Mouse (Mus musculus): ENCODE results near the gene Znfx1. TPM values are rescaled to one million over a fixed set of nuclear protein-coding genes. Genes with fewer than 3 reads are reported as not detected.

Gene Znfx1
- 10.1 and 11.2 TPM in 2 replicates for polyA plus RNA-seq (2014; fragmentation: Nextera tagmentation; extraction: Ambion mirVana)

- H3K36me3 ChIP-seq (ENCODE audit: control insufficient read depth, insufficient read depth, low read length), result peaks cover 24% of the 10 kb centered on the region
- H3K4me3 ChIP-seq (ENCODE audit: low read depth, low read length), result peak within 1 kb of the TSS; percentile 74
- H3K27me3 ChIP-seq (replicated peaks; ENCODE audit: control insufficient read depth, insufficient read depth, low read length), result no peaks in the 10 kb centered on the region
- H3K4me1 ChIP-seq (replicated peaks; ENCODE audit: control insufficient read depth, insufficient read depth, low read length), result peaks cover 31% of the 10 kb centered on the region
- H3K4me2 ChIP-seq, result peak within 1 kb of the TSS; percentile 85
- ATAC-seq (replicated peaks; ENCODE audit: low FRiP score) (peak; percentile 84), DNase-seq (ENCODE audit: low spot score) (peak; percentile 99)
- no peaks in the 10 kb centered on the region for H3K9me3 ChIP-seq (ENCODE audit: control insufficient read depth, low read length)
- peak within 1 kb of the TSS; percentile 99 for H3K27ac ChIP-seq (ENCODE audit: low read depth, low read length)
- whole genome bisulfite sequencing, result under 1% methylated on average over 57 of the region's 57 CpGs
- peak within 1 kb of the TSS; percentile 100 for H3K9ac ChIP-seq (ENCODE audit: low read depth, low read length)
Measured at GRCm38 (mm10) chr2:167062965-167063880, at the start of gene Znfx1. Gene Znfx1 (minus strand): TSS chr2:167063015.

- Histone ChIP-seq H3K27ac (ENCODE audit: low read depth, low read length) (no peak overlapping the region), H3K4me2 (no peak overlapping the region), H3K4me3 (ENCODE audit: low read depth, low read length) (no peak overlapping the region), H3K9me3 (ENCODE audit: control insufficient read depth, low read length) (no peaks in the 10 kb centered on the region), H3K27me3 (replicated peaks; ENCODE audit: control insufficient read depth, insufficient read depth, low read length) (0 out of 2 replicates have a peak, but pooled peaks cover 2% of the 10 kb centered on the region), H3K4me1 (replicated peaks; ENCODE audit: control insufficient read depth, insufficient read depth, low read length) (no peaks in the 10 kb centered on the region), H3K9ac (ENCODE audit: low read depth, low read length) (no peak overlapping the region), H3K36me3 (ENCODE audit: control insufficient read depth, insufficient read depth, low read length) (no peaks in the 10 kb centered on the region)
- 64% methylated on average over 7 of the region's 7 CpGs for whole genome bisulfite sequencing
- ATAC-seq (replicated peaks; ENCODE audit: low FRiP score) (no peak), DNase-seq (ENCODE audit: low spot score) (no peak)
Measured at GRCm38 (mm10) chr2:167112259-167112658, 49.4 kb upstream of the Znfx1 start.

DNA sequence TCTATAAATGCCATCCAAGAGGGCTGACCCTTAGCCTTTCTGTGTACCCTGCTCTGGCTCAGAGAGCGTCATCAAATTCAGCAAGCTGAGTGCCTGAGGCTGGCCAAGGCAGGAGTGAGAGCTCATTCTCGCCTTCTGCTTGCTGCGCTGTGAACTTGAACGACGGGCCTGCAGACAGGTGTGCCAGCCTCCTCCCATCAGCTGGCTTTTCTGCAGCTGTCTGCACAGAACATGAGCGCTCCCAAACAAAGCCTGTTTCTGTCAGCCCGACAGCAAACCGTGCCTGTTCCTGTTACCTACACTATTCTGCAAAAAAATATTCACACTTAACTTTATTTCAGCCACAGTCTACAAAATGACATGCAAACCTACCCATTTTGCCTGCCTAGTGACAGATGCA, 46.7 kb upstream of the Znfx1 start:
- ATAC-seq (replicated peaks; ENCODE audit: low FRiP score), result no peak
- H3K4me3 ChIP-seq (ENCODE audit: low read depth, low read length), result no peak overlapping the region
- no peak overlapping the region for H3K9ac ChIP-seq (ENCODE audit: low read depth, low read length)
- WGBS, result 80% methylated on average over 8 of the region's 8 CpGs
- no peak overlapping the region for H3K4me2 ChIP-seq
- H3K4me1 ChIP-seq (replicated peaks; ENCODE audit: control insufficient read depth, insufficient read depth, low read length), result no peaks in the 10 kb centered on the region
- no peak for DNase-seq (ENCODE audit: low spot score)
- H3K9me3 ChIP-seq (ENCODE audit: control insufficient read depth, low read length), result peaks cover 3% of the 10 kb centered on the region; the same call in 1 of the 2 replicates
- H3K27ac ChIP-seq (ENCODE audit: low read depth, low read length), result no peak overlapping the region
- no peaks in the 10 kb centered on the region for H3K36me3 ChIP-seq (ENCODE audit: control insufficient read depth, insufficient read depth, low read length)
- 0 out of 2 replicates have a peak, but pooled peaks cover 2% of the 10 kb centered on the region for H3K27me3 ChIP-seq (replicated peaks; ENCODE audit: control insufficient read depth, insufficient read depth, low read length)

DNA sequence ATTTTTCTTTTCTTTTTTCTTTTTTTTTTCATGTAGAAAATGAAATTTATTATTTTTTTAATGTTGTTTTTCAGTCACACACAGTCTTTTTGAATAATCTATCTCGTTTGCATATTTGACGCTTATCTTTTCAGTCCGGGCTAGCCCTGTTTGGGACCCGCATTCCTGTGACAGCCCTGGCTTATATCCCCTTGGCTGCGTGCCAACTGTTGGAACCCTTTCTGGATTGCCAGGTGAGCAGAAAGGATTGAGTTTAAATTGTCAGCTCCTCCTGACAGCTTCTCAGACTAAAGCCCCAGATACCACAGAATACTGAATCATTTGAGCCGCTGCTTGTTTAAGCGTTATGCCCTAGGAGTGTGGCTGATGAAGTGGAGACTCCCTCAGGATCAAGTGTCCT, 40.7 kb upstream of the Znfx1 start:
- WGBS, result 75% methylated on average over 7 of the region's 7 CpGs
- Histone ChIP-seq H3K9ac (ENCODE audit: low read depth, low read length) (no peak overlapping the region), H3K4me3 (ENCODE audit: low read depth, low read length) (no peak overlapping the region), H3K27me3 (replicated peaks; ENCODE audit: control insufficient read depth, insufficient read depth, low read length) (no peaks in the 10 kb centered on the region; the same call in 1 of the 2 replicates), H3K4me1 (replicated peaks; ENCODE audit: control insufficient read depth, insufficient read depth, low read length) (no peaks in the 10 kb centered on the region), H3K36me3 (ENCODE audit: control insufficient read depth, insufficient read depth, low read length) (no peaks in the 10 kb centered on the region), H3K27ac (ENCODE audit: low read depth, low read length) (no peak overlapping the region), H3K9me3 (ENCODE audit: control insufficient read depth, low read length) (peaks cover 3% of the 10 kb centered on the region; the same call in 1 of the 2 replicates), H3K4me2 (no peak overlapping the region)
- ATAC-seq (replicated peaks; ENCODE audit: low FRiP score), result no peak
- DNase-seq (ENCODE audit: low spot score), result no peak

DNA sequence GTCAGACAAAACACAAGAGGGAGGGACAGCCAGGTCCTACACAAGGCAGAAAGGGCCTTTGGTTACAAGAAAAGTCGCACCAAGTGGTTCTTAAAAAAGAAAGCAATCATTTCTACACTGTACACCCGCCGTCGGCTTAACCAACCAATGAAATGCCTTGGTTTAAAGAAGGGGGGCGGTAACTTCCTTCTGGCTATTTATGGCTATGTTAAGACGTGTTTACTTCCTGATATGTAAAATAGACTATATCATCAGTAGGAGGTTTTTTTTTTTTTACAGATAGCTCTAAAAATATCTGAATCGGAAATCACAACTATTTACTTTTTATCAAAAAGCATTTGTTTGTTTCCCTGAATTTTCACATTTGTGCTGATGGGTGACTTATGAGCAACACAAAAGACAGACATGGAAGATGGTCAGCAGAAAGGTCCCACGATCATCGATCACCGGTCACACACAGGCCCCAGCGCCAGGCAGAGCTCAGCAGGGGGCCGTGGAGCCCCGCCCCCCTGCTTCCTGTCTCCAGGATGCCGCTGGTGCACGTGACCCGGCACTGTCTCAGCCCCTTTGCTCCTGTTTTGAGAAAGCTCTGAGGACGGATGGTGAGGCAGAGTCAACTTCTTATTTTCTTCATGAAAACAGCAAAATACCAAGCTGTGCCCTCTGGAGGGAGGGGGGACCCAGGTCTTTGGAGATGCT, 39.1 kb upstream of the Znfx1 start:
- H3K4me2 ChIP-seq, result 0 out of 2 replicates have a peak overlapping the region, but pooled peaks have one; percentile 7
- 0 out of 2 replicates have a peak overlapping the region, but pooled peaks have one; percentile 14 for H3K4me3 ChIP-seq (ENCODE audit: low read depth, low read length)
- H3K27me3 ChIP-seq (replicated peaks; ENCODE audit: control insufficient read depth, insufficient read depth, low read length), result no peaks in the 10 kb centered on the region; the same call in 1 of the 2 replicates
- H3K4me1 ChIP-seq (replicated peaks; ENCODE audit: control insufficient read depth, insufficient read depth, low read length), result no peaks in the 10 kb centered on the region
- H3K36me3 ChIP-seq (ENCODE audit: control insufficient read depth, insufficient read depth, low read length), result no peaks in the 10 kb centered on the region
- no peak overlapping the region for H3K9ac ChIP-seq (ENCODE audit: low read depth, low read length)
- ATAC-seq (replicated peaks; ENCODE audit: low FRiP score) (no peak; the same call in 1 of the 2 replicates), DNase-seq (ENCODE audit: low spot score) (no peak)
- 44% methylated on average over 17 of the region's 17 CpGs for WGBS
- H3K27ac ChIP-seq (ENCODE audit: low read depth, low read length), result no peak overlapping the region
- H3K9me3 ChIP-seq (ENCODE audit: control insufficient read depth, low read length), result peaks cover under 1% of the 10 kb centered on the region; the same call in 1 of the 2 replicates

- Histone ChIP-seq H3K4me2 (no peak overlapping the region), H3K9me3 (ENCODE audit: control insufficient read depth, low read length) (no peaks in the 10 kb centered on the region), H3K27me3 (replicated peaks; ENCODE audit: control insufficient read depth, insufficient read depth, low read length) (no peaks in the 10 kb centered on the region), H3K4me3 (ENCODE audit: low read depth, low read length) (no peak overlapping the region), H3K4me1 (replicated peaks; ENCODE audit: control insufficient read depth, insufficient read depth, low read length) (no peaks in the 10 kb centered on the region), H3K27ac (ENCODE audit: low read depth, low read length) (no peak overlapping the region), H3K9ac (ENCODE audit: low read depth, low read length) (no peak overlapping the region), H3K36me3 (ENCODE audit: control insufficient read depth, insufficient read depth, low read length) (no peaks in the 10 kb centered on the region)
- no peak for ATAC-seq (replicated peaks; ENCODE audit: low FRiP score)
- DNase-seq (ENCODE audit: low spot score), result no peak
- 61% methylated on average over 4 of the region's 4 CpGs for WGBS
Measured at GRCm38 (mm10) chr2:167094688-167095087, 31.9 kb upstream of the Znfx1 start.

DNA sequence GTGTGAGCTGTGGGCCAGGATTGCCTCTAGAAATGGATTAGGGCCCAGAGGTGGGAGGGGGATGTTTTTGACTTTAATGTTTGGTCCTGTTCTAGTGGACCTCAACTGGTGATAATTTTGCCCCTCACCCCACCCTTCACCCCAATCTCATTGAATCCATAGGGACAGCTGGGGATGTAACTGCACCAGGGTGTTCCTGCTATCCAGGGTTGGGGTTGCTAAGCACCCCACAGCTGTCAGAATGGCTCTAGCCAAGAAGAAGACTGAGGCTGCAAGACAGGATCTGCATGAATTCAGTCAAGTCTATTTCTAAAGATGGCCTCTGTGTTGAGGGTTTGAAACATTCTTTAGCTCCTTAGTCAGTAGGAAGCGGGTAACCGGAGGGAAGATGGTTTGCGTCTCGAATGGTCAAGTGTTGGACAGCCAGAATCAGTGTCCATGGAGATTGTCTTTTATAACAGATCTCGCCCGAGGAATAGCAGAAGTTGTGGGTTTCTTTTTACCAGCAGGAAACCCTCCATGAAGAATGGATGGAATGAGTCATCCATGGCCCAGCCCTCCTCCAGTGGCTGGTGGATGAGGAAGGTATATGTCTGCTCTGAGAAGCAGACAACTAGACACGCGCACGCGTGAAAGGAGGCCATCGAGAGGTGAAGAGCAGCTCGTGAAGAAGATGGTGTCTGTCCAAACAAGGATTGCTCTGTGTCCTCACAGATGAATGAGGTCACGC, 30.5 kb upstream of the Znfx1 start:
- H3K9ac ChIP-seq (ENCODE audit: low read depth, low read length), result no peak overlapping the region
- H3K9me3 ChIP-seq (ENCODE audit: control insufficient read depth, low read length), result no peaks in the 10 kb centered on the region
- H3K4me2 ChIP-seq, result no peak overlapping the region
- H3K4me1 ChIP-seq (replicated peaks; ENCODE audit: control insufficient read depth, insufficient read depth, low read length), result no peaks in the 10 kb centered on the region
- DNase-seq (ENCODE audit: low spot score), result no peak
- H3K36me3 ChIP-seq (ENCODE audit: control insufficient read depth, insufficient read depth, low read length), result no peaks in the 10 kb centered on the region
- no peaks in the 10 kb centered on the region for H3K27me3 ChIP-seq (replicated peaks; ENCODE audit: control insufficient read depth, insufficient read depth, low read length)
- no peak for ATAC-seq (replicated peaks; ENCODE audit: low FRiP score)
- no peak overlapping the region for H3K27ac ChIP-seq (ENCODE audit: low read depth, low read length)
- WGBS, result 48% methylated on average over 13 of the region's 13 CpGs
- H3K4me3 ChIP-seq (ENCODE audit: low read depth, low read length), result no peak overlapping the region

DNA sequence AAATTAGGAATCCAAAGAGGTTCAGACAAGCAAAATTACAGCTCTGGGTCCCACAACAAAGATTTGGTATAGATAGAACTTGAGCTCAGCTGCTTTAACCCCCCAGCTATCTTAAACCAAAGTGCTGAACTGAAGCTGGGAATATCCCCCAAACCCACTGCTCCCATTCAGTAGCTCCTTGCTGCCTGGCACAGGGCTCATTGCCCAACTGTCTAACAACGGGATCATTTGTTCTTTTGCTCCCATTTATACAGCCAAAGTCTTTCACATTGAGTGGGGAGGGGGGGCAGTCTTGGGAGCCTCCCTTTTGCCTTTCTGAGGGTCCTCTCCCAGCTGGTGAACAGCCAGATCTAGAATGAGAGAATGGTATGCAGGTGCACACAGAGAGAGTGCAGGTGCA, 27.5 kb upstream of the Znfx1 start:
- Histone ChIP-seq H3K27me3 (replicated peaks; ENCODE audit: control insufficient read depth, insufficient read depth, low read length) (no peaks in the 10 kb centered on the region), H3K4me2 (no peak overlapping the region), H3K9ac (ENCODE audit: low read depth, low read length) (no peak overlapping the region), H3K4me3 (ENCODE audit: low read depth, low read length) (no peak overlapping the region), H3K36me3 (ENCODE audit: control insufficient read depth, insufficient read depth, low read length) (no peaks in the 10 kb centered on the region), H3K9me3 (ENCODE audit: control insufficient read depth, low read length) (no peaks in the 10 kb centered on the region), H3K4me1 (replicated peaks; ENCODE audit: control insufficient read depth, insufficient read depth, low read length) (no peaks in the 10 kb centered on the region), H3K27ac (ENCODE audit: low read depth, low read length) (no peak overlapping the region)
- ATAC-seq (replicated peaks; ENCODE audit: low FRiP score) (no peak), DNase-seq (ENCODE audit: low spot score) (no peak)
- WGBS, result 81% methylated on average over 1 of the region's 1 CpGs

All from liver, embryonic 11.5 days (tissue).